Mouse (Mus musculus) embryo, embryonic 9.5 days (tissue): Measurements from ENCODE around the gene Apoa1.

Source experiments
- DNase-seq: peaks from one replicate; pipeline ENCODE4 v3.0.0-alpha.2; 2017; ENCODE audit errors: extremely low spot score

Gene Apoa1

GRCm38 (mm10) chr9:46228491-46228890, at the start of gene Apoa1:
Gene Apoa1 (plus strand): TSS chr9:46228580.
- no peak for DNase-seq

- DNase-seq, result no peak
These were observed 49.8 kb upstream of the Apoa1 start for GRCm38 (mm10) chr9:46178595-46178994.

GRCm38 (mm10) chr9:46181297-46181696, 47.1 kb upstream of the Apoa1 start:
- no peak for DNase-seq

GRCm38 (mm10) chr9:46184542-46184941, 43.8 kb upstream of the Apoa1 start:
- no peak for DNase-seq

- DNase-seq, result peak; percentile 43
These were observed 43.2 kb upstream of the Apoa1 start for GRCm38 (mm10) chr9:46185191-46185590.

GRCm38 (mm10) chr9:46186387-46186786, 42.0 kb upstream of the Apoa1 start:
- DNase-seq, result no peak

- no peak for DNase-seq
These were observed 40.0 kb upstream of the Apoa1 start for GRCm38 (mm10) chr9:46188370-46188769.

GRCm38 (mm10) chr9:46188956-46189355, 39.4 kb upstream of the Apoa1 start:
- DNase-seq, result no peak

GRCm38 (mm10) chr9:46189381-46189780, 39.0 kb upstream of the Apoa1 start:
- DNase-seq, result no peak

- no peak for DNase-seq
These were observed 37.1 kb upstream of the Apoa1 start for GRCm38 (mm10) chr9:46191234-46191633.

- DNase-seq, result peak; percentile 28
These were observed 36.7 kb upstream of the Apoa1 start for GRCm38 (mm10) chr9:46191644-46192043.

GRCm38 (mm10) chr9:46192642-46193041, 35.7 kb upstream of the Apoa1 start:
- no peak for DNase-seq

GRCm38 (mm10) chr9:46194809-46195208, 33.6 kb upstream of the Apoa1 start:
- no peak for DNase-seq

GRCm38 (mm10) chr9:46196699-46197169, 31.6 kb upstream of the Apoa1 start:
- no peak for DNase-seq

- no peak for DNase-seq
These were observed 29.9 kb upstream of the Apoa1 start for GRCm38 (mm10) chr9:46198461-46198860.

GRCm38 (mm10) chr9:46198936-46199335, 29.4 kb upstream of the Apoa1 start:
- no peak for DNase-seq

- no peak for DNase-seq
These were observed 28.8 kb upstream of the Apoa1 start for GRCm38 (mm10) chr9:46199609-46200008.

- no peak for DNase-seq
These were observed 21.4 kb upstream of the Apoa1 start for GRCm38 (mm10) chr9:46206834-46207500.

- DNase-seq, result no peak
These were observed 20.9 kb upstream of the Apoa1 start for GRCm38 (mm10) chr9:46207501-46207869.

- DNase-seq, result no peak
These were observed 19.9 kb upstream of the Apoa1 start for GRCm38 (mm10) chr9:46208401-46208974.

GRCm38 (mm10) chr9:46210473-46210872, 17.9 kb upstream of the Apoa1 start:
- no peak for DNase-seq

GRCm38 (mm10) chr9:46214276-46214675, 14.1 kb upstream of the Apoa1 start:
- no peak for DNase-seq

- no peak for DNase-seq
These were observed 13.4 kb upstream of the Apoa1 start for GRCm38 (mm10) chr9:46214946-46215337.
